Mouse (Mus musculus) bone marrow, adult 2 months (tissue): ENCODE measurements around the gene Gm49318. TPM values are rescaled to one million over a fixed set of nuclear protein-coding genes. Genes with fewer than 3 reads are reported as not detected.

Source experiments
- H3K27ac ChIP-seq: fragments of 200-500 bp; 2 replicates; pipeline ENCODE4 v1.5.1; 2012; ENCODE audit warnings: low read depth, mild to moderate bottlenecking, control low read depth, inconsistent platforms, low read length; ENCODE audit not compliant: control insufficient read depth, poor library complexity, insufficient read depth
- H3K4me1 ChIP-seq: fragments of 200-500 bp; 2 replicates; pipeline ENCODE4 v1.6.1; 2011; ENCODE audit warnings: low read length; ENCODE audit not compliant: control insufficient read depth, insufficient read depth
- H3K4me3 ChIP-seq: fragments of 200-500 bp; replicated peaks from 2 replicates; pipeline ENCODE3; 2011; ENCODE audit warnings: mild to moderate bottlenecking, low read depth, low read length, control low read depth; ENCODE audit not compliant: control insufficient read depth
- CTCF ChIP-seq: fragments of 200-500 bp; IDR thresholded peaks from 2 replicates; pipeline ENCODE4 v1.5.1; 2011; ENCODE audit warnings: low read length, control low read depth; ENCODE audit not compliant: control insufficient read depth, insufficient read depth
- POLR2A ChIP-seq: fragments of 200-500 bp; IDR thresholded peaks from 2 replicates; pipeline ENCODE4 v1.6.1; 2011; ENCODE audit warnings: low read depth, mild to moderate bottlenecking, control low read depth, low read length, borderline replicate concordance; ENCODE audit not compliant: control insufficient read depth
- WGBS: fragments of 180-500 bp; shearing (Covaris S2); methylation state at CpG from one replicate; pipeline ENCODE4 v1.1.7; 2018; 5-methylcytosine and 5-hydroxymethylcytosine counted together
- polyA plus RNA-seq: library from polyadenylated mRNA; stranded (reverse); fragments of >200 nt; gene quantifications from 2 replicates; pipeline ENCODE4 v1.2.4, GENCODE M21; 2011; ENCODE audit warnings: low replicate concordance; ENCODE audit not compliant: missing spikeins, insufficient read depth, insufficient read length

Gm49318 gene
- polyA plus RNA-seq, 1 experiment, result not detected

DNA sequence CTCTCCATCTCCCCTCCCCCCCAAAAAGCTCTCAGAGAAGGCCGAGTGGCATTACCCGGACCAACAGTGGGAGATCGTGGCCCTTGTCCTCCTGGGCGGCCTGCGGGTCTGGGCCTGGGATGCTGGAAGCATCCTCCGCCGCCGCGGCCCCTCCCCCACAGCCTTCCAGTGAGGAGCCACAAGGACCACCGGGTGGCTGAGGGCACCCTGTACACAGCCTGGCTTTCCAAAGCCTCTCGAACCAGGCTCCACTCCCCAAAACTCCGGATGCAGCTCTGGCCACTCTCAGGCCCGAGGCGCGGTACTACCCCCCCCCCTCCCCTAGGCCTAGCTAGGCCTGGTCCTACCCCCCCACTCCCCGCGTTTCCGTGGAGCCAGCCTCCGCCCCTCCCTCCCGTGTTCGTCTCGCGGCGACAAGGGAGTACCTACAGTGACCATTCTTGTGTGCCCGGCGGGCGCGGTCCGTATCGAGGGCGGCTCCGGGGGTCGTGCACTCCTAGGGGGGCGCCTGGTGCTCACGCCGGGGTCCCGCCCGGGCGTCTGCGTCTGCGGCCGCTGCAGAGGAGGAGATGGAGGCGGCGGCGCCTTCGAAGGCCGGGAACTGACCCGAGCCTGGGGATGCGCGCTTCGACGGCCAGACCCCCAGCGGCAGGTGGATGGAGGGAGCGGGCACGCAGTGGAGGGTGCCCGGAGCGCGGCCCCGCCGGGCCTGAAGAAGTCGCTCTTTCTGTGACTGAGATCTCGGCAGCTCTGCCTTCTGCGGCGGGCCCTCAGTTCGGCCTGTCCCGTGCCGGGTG lies 19.7 kb downstream of the Gm49318 start:
- TF ChIP-seq POLR2A (no peak), CTCF (no peak)
- H3K4me1 ChIP-seq, result no peaks in the 10 kb centered on the region; the same call in 1 of the 2 replicates
- no peak overlapping the region for H3K4me3 ChIP-seq
- 4% methylated on average over 67 of the region's 67 CpGs for WGBS
- no peak overlapping the region for H3K27ac ChIP-seq

- 2% methylated on average over 43 of the region's 43 CpGs for WGBS
- no peak overlapping the region for H3K4me3 ChIP-seq
- no peak for TF ChIP-seq CTCF
- no peak overlapping the region for H3K27ac ChIP-seq
- no peaks in the 10 kb centered on the region for H3K4me1 ChIP-seq
Observed at GRCm38 (mm10) chr9:22050351-22050889, 20.6 kb downstream of the Gm49318 start.

DNA sequence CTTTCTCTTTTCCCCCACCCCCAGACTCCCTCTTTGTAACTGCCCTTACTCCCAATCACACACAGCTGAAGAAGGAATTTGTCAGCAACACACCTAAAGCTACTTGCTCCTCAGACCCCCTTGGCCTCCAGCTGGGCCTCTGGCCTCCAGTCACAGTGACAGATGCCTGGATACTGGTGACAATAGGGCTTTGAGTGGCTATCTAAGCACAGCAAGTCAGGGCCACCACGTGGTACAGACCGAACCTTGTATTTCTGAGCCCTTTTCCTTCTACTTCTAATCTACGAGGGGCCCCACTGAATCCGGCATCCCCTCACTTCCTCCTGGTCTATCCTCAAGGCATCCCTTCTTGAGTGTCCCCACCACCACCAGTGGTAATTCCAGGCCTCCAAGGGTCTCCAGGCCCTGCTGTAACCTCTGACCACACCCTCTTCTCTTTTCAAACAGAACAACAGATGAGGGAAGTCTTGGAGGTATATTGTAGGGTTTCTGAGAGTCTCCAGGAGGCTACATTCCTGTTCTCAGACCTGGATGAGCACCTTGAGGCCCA lies 21.3 kb downstream of the Gm49318 start:
- 54% methylated on average over 4 of the region's 4 CpGs for WGBS
- H3K4me1 ChIP-seq, result no peaks in the 10 kb centered on the region
- no peak overlapping the region for H3K27ac ChIP-seq
- TF ChIP-seq CTCF, result no peak
- no peak overlapping the region for H3K4me3 ChIP-seq

DNA sequence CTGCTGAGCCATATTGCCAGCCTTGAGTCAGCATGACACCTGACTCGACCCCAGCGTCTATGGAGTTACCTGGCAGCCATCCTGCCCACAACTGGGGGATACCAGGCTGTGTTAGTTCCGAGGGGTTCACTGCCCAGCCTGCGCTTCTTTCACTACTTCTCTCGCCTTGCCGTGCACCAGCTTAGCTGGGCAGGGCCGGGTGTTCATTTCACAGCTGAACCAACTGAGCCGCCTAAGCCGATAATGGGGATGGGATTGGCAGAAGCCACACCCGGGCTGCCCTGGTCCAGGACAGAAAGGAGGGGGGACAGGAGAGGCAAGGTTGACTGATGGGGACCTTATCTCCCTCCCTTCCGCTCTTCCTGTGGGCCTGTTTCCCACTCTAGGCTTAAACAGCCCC lies 21.7 kb downstream of the Gm49318 start:
- TF ChIP-seq CTCF (no peak), POLR2A (no peak)
- Histone ChIP-seq H3K4me3 (no peak overlapping the region), H3K27ac (no peak overlapping the region), H3K4me1 (no peaks in the 10 kb centered on the region)
- WGBS, result 69% methylated on average over 11 of the region's 11 CpGs

DNA sequence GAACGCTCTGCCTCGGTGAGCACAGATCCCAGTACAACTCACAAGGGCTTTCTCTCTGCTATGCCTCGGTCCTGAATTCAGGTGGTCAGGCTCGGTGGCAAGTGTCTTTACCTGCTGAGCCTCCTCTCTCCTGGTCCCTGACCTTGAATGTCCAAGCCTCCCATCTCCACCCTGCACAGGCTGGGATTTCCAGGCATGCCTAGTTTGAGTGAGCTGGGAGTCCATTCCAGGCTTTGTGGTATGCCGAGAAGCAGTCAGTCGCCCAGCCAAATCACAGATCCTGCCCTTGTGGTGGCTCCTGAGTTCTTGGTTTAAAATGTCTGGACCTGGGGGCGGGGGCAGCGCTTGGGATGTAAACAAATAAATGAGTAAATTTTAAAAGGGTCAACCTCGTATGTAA lies 23.7 kb downstream of the Gm49318 start:
- TF ChIP-seq CTCF (no peak), POLR2A (no peak)
- H3K4me3 ChIP-seq, result no peak overlapping the region
- H3K27ac ChIP-seq, result no peak overlapping the region
- no peaks in the 10 kb centered on the region for H3K4me1 ChIP-seq
- WGBS, result 58% methylated on average over 9 of the region's 9 CpGs

GRCm38 (mm10) chr9:22041832-22042231 lies 29.2 kb downstream of the Gm49318 start:
- no peak for TF ChIP-seq POLR2A
- H3K4me1 ChIP-seq, result no peaks in the 10 kb centered on the region
- 48% methylated on average over 2 of the region's 2 CpGs for WGBS

DNA sequence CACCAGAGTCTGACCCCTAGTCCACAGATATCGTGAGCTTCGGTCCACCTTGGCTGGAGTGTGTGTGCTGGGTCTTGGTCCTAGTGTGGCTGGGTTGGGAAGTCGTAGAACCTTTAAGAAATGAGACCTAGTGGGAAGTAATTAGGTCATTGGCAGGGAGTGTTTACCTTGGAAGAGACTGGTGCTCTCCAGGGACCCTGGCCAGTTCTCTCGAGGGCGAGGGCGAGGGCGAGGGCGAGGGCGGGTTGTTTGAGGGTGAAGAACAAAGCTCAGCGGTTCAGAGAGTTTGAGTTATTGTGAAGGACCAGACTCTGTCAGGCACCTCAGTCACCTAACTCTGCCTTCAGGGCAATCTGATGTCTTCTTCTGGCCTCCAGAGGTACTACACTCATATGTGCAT lies 33.2 kb downstream of the Gm49318 start:
- no peaks in the 10 kb centered on the region for H3K4me1 ChIP-seq
- no peak overlapping the region for H3K4me3 ChIP-seq
- TF ChIP-seq POLR2A, result no peak
- no peak for TF ChIP-seq CTCF
- 79% methylated on average over 10 of the region's 10 CpGs for WGBS
- no peak overlapping the region for H3K27ac ChIP-seq

More at GRCm38 (mm10) chr9:22041832-22042231, 29.2 kb downstream of the Gm49318 start:
- no peak overlapping the region for H3K27ac ChIP-seq
- H3K4me3 ChIP-seq, result no peak overlapping the region

- 69% methylated on average over 6 of the region's 6 CpGs for WGBS
- H3K4me3 ChIP-seq, result no peak overlapping the region
- H3K4me1 ChIP-seq, result no peaks in the 10 kb centered on the region
- H3K27ac ChIP-seq, result no peak overlapping the region
- TF ChIP-seq POLR2A (no peak), CTCF (no peak)
Observed at GRCm38 (mm10) chr9:22035300-22036044, 35.6 kb downstream of the Gm49318 start.

GRCm38 (mm10) chr9:22030386-22030785 lies 40.7 kb downstream of the Gm49318 start:
- WGBS, result 85% methylated on average over 9 of the region's 9 CpGs
- Histone ChIP-seq H3K27ac (no peak overlapping the region), H3K4me1 (no peaks in the 10 kb centered on the region), H3K4me3 (no peak overlapping the region)
- TF ChIP-seq CTCF (no peak), POLR2A (no peak)
